Mouse (Mus musculus) embryonic facial prominence, embryonic 15.5 days (tissue): ENCODE data around the gene Atxn10. TPM values are rescaled to one million over a fixed set of nuclear protein-coding genes. Genes with fewer than 3 reads are reported as not detected.

Experiments
- ATAC-seq: fragments of 200-750 bp; cut with Nextera tagmentation; 2 replicates; pipeline ENCODE4 v1.8.0; 2017; ENCODE audit warnings: low read depth, moderate TSS enrichment; ENCODE audit not compliant: insufficient number of reproducible peaks, low FRiP score, low TSS enrichment
- H3K27ac ChIP-seq: fragments of 300-500 bp; sonication (generic); replicated peaks from 2 replicates; pipeline ENCODE4 v1.5.1; 2015; ENCODE audit warnings: mild to moderate bottlenecking, inconsistent platforms
- H3K27me3 ChIP-seq: fragments of 300-500 bp; sonication (generic); 2 replicates; pipeline ENCODE4 v1.6.1; 2015; ENCODE audit warnings: inconsistent platforms
- H3K36me3 ChIP-seq: fragments of 300-500 bp; sonication (generic); 2 replicates; pipeline ENCODE4 v1.6.1; 2015; ENCODE audit warnings: mild to moderate bottlenecking, inconsistent platforms
- H3K4me1 ChIP-seq: fragments of 300-500 bp; sonication (generic); 2 replicates; pipeline ENCODE4 v1.6.1; 2015; ENCODE audit warnings: inconsistent platforms
- H3K4me2 ChIP-seq: fragments of 300-500 bp; sonication (generic); replicated peaks from 2 replicates; pipeline ENCODE4 v1.6.1; 2015; ENCODE audit warnings: mild to moderate bottlenecking, inconsistent platforms
- H3K4me3 ChIP-seq: fragments of 300-500 bp; sonication (generic); replicated peaks from 2 replicates; pipeline ENCODE4 v1.5.1; 2015; ENCODE audit warnings: mild to moderate bottlenecking, inconsistent platforms
- H3K9ac ChIP-seq: fragments of 300-500 bp; sonication (generic); 2 replicates; pipeline ENCODE4 v1.6.1; 2015; ENCODE audit warnings: inconsistent platforms
- H3K9me3 ChIP-seq: fragments of 300-500 bp; sonication (generic); replicated peaks from 2 replicates; pipeline ENCODE4 v1.6.1; 2016; ENCODE audit warnings: inconsistent platforms
- WGBS: fragments of 180-500 bp; shearing (Covaris S2); methylation state at CpG from one replicate; pipeline ENCODE4 v1.1.7; 2015; 5-methylcytosine and 5-hydroxymethylcytosine counted together
- polyA plus RNA-seq: library from polyadenylated mRNA; unstranded; fragments of >200 nt; fragmentation: Nextera tagmentation; extraction: Ambion mirVana; gene quantifications from 2 replicates; pipeline ENCODE4 v1.2.1, GENCODE M21; 2015

The Atxn10 gene
- polyA plus RNA-seq, 1 experiment from 2014 or later, result 269 TPM

- Histone ChIP-seq H3K36me3 (peaks cover 44% of the 10 kb centered on the region), H3K4me3 (no peak overlapping the region), H3K27me3 (no peaks in the 10 kb centered on the region), H3K9me3 (no peaks in the 10 kb centered on the region), H3K4me1 (peaks cover 18% of the 10 kb centered on the region), H3K27ac (no peak overlapping the region), H3K4me2 (no peak overlapping the region), H3K9ac (no peak overlapping the region)
- ATAC-seq, result no peak
- WGBS, result 82% methylated on average over 4 of the region's 4 CpGs
Observed at GRCm38 (mm10) chr15:85359901-85360300, 23.9 kb downstream of the Atxn10 start.

DNA sequence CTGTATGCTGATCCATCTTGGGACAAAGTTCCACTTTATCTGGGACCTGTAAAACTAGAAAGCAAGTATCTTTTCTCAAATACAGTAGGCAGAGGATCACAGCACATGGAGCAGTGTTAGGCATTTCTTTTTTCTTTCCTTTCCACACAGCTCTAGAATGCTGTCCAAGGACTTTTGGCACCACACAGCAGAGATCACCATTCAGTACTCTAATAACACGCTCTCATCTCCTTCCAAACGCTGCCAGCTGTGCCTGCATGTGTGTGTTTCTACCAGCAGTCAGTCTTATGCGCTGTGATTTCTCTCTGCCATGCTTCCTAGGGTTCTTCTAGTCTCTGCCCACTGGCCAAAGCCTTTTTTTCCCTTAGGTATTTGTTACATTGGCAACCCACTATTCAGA lies 28.3 kb downstream of the Atxn10 start:
- WGBS, result 79% methylated on average over 3 of the region's 3 CpGs
- ATAC-seq, result no peak
- peaks cover 62% of the 10 kb centered on the region for H3K36me3 ChIP-seq

DNA sequence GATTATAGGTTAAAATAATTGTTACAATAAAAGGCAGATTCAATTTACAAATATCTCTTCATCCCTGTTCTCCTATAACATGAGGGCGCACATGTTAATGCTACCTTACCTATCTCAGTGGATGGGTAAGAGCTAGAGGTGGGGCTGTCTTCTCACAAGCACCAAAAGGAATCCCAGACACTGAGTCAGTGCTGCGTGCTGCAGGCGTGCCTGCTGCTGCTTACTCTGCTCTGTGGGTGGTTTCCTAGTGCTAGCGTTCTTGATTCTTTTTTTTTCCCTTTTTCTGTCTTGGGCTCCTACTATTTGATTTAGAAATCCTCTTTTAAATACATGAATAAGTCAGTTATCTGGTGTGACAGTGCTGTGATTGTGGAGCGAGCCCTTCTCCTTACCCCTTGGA lies 30.9 kb downstream of the Atxn10 start:
- 72% methylated on average over 5 of the region's 5 CpGs for WGBS
- no peak overlapping the region for H3K27ac ChIP-seq
- no peak overlapping the region for H3K4me3 ChIP-seq
- peaks cover 45% of the 10 kb centered on the region for H3K36me3 ChIP-seq
- no peaks in the 10 kb centered on the region for H3K4me1 ChIP-seq
- no peak overlapping the region for H3K9ac ChIP-seq
- H3K9me3 ChIP-seq, result no peaks in the 10 kb centered on the region
- no peaks in the 10 kb centered on the region for H3K27me3 ChIP-seq
- H3K4me2 ChIP-seq, result no peak overlapping the region
- ATAC-seq, result no peak

More for the DNA sequence above, 28.3 kb downstream of the Atxn10 start:
- Histone ChIP-seq H3K9me3 (no peaks in the 10 kb centered on the region), H3K27me3 (no peaks in the 10 kb centered on the region), H3K4me2 (no peak overlapping the region), H3K9ac (no peak overlapping the region), H3K4me1 (0 out of 2 replicates have a peak, but pooled peaks cover under 1% of the 10 kb centered on the region), H3K4me3 (no peak overlapping the region), H3K27ac (no peak overlapping the region)

GRCm38 (mm10) chr15:85369765-85370164 lies 33.7 kb downstream of the Atxn10 start:
- Histone ChIP-seq H3K4me2 (no peak overlapping the region), H3K9ac (no peak overlapping the region), H3K27me3 (no peaks in the 10 kb centered on the region), H3K4me1 (no peaks in the 10 kb centered on the region), H3K4me3 (no peak overlapping the region), H3K36me3 (peaks cover 19% of the 10 kb centered on the region), H3K27ac (no peak overlapping the region), H3K9me3 (no peaks in the 10 kb centered on the region)
- no peak for ATAC-seq
- whole genome bisulfite sequencing, result 44% methylated on average over 3 of the region's 3 CpGs

- Histone ChIP-seq H3K27ac (no peak overlapping the region), H3K9me3 (no peaks in the 10 kb centered on the region), H3K9ac (no peak overlapping the region), H3K4me3 (no peak overlapping the region), H3K27me3 (no peaks in the 10 kb centered on the region), H3K36me3 (peaks cover 23% of the 10 kb centered on the region), H3K4me2 (no peak overlapping the region), H3K4me1 (no peaks in the 10 kb centered on the region)
- ATAC-seq, result no peak
Observed at GRCm38 (mm10) chr15:85373125-85373524, 37.1 kb downstream of the Atxn10 start.

DNA sequence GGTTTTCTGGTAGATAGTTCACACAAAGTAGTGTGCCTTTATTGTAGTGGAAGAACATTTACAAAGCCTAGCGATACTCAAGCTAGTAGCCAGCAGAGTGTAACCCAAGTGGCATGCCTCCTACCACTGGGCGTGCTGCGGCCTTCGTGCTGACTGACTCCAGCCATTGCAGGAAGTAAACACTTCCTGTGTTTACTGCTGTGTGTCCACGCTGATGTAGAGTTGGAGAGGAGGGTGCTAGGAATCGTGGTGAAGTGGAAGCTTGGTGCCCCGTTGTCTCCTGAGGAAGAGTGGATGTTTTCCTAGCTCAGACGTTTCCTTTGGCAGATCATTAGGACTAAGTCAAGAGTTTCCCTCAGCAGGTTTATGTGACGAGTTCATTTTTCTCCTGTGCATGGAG lies 47.4 kb downstream of the Atxn10 start:
- Histone ChIP-seq H3K27ac (no peak overlapping the region), H3K4me2 (no peak overlapping the region), H3K36me3 (peaks cover 29% of the 10 kb centered on the region), H3K4me3 (no peak overlapping the region), H3K4me1 (no peaks in the 10 kb centered on the region), H3K27me3 (no peaks in the 10 kb centered on the region), H3K9me3 (no peaks in the 10 kb centered on the region), H3K9ac (no peak overlapping the region)
- ATAC-seq, result no peak
- 77% methylated on average over 9 of the region's 9 CpGs for WGBS

GRCm38 (mm10) chr15:85388696-85389095 lies 52.7 kb downstream of the Atxn10 start:
- Histone ChIP-seq H3K9ac (no peak overlapping the region), H3K9me3 (no peaks in the 10 kb centered on the region), H3K27ac (no peak overlapping the region), H3K27me3 (no peaks in the 10 kb centered on the region), H3K36me3 (peaks cover 23% of the 10 kb centered on the region), H3K4me1 (no peaks in the 10 kb centered on the region), H3K4me2 (no peak overlapping the region), H3K4me3 (no peak overlapping the region)
- WGBS, result 85% methylated on average over 3 of the region's 3 CpGs
- no peak for ATAC-seq

DNA sequence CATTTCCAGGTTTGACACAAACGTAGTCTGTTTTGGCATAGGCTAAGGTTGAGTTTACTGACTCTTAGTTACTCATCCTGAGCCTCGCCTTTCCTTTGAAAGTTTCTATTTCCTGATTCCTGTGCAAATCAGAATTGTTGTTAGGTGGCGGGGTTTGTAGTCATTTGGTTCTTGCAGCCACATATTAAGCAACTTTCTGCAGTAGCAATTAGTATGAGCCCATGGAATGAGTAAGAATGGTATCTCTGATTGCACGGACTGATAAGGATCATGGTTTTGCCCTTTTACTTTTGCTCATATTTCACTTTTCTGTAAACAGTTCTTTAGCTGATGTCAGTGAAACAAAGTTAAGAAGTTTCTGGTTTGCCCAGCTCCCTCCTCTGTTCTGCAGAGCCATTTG lies 53.9 kb downstream of the Atxn10 start:
- WGBS, result 68% methylated on average over 4 of the region's 4 CpGs
- Histone ChIP-seq H3K4me3 (no peak overlapping the region), H3K27ac (no peak overlapping the region), H3K9me3 (no peaks in the 10 kb centered on the region), H3K27me3 (no peaks in the 10 kb centered on the region), H3K9ac (no peak overlapping the region), H3K4me1 (no peaks in the 10 kb centered on the region), H3K36me3 (peaks cover 19% of the 10 kb centered on the region), H3K4me2 (no peak overlapping the region)
- ATAC-seq, result no peak

DNA sequence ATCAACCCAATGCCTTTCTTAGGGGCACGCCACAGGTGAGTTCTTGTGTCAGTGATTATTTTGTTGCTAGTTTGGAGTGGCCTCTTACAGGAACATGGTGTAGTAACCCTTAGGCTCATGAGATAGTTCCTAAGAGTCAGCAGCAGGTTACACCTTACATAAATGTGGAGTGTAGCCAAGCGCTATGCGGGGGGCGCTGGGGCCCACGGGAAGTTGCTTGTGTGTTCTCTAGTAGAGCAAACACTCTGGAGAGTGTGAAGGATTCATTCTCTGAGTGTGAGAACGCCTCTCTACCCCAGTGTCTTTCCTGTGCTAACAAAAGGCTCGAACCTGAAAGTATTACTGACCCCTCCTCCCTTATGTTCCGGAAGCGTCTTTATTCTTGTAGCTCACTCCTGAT lies 59.3 kb downstream of the Atxn10 start:
- 83% methylated on average over 9 of the region's 9 CpGs for WGBS
- no peaks in the 10 kb centered on the region for H3K4me1 ChIP-seq
- no peak overlapping the region for H3K9ac ChIP-seq
- no peak overlapping the region for H3K4me3 ChIP-seq
- no peak for ATAC-seq
- no peak overlapping the region for H3K4me2 ChIP-seq
- H3K36me3 ChIP-seq, result peaks cover 34% of the 10 kb centered on the region
- no peak overlapping the region for H3K27ac ChIP-seq
- H3K27me3 ChIP-seq, result no peaks in the 10 kb centered on the region
- no peaks in the 10 kb centered on the region for H3K9me3 ChIP-seq

- no peak overlapping the region for H3K9ac ChIP-seq
- H3K9me3 ChIP-seq, result no peaks in the 10 kb centered on the region
- WGBS, result 58% methylated on average over 7 of the region's 7 CpGs
- H3K36me3 ChIP-seq, result peaks cover 11% of the 10 kb centered on the region; the same call in 1 of the 2 replicates
- H3K4me3 ChIP-seq, result no peak overlapping the region
- H3K27me3 ChIP-seq, result no peaks in the 10 kb centered on the region
- no peak for ATAC-seq
- peaks cover 12% of the 10 kb centered on the region for H3K4me1 ChIP-seq
- H3K27ac ChIP-seq, result no peak overlapping the region
- H3K4me2 ChIP-seq, result no peak overlapping the region
Observed at GRCm38 (mm10) chr15:85401926-85402325, 65.9 kb downstream of the Atxn10 start.

- peaks cover 12% of the 10 kb centered on the region for H3K4me1 ChIP-seq
- H3K9me3 ChIP-seq, result no peaks in the 10 kb centered on the region
- no peaks in the 10 kb centered on the region for H3K27me3 ChIP-seq
- H3K27ac ChIP-seq, result no peak overlapping the region; the same call in 1 of the 2 replicates
- no peak overlapping the region for H3K9ac ChIP-seq
- 68% methylated on average over 4 of the region's 4 CpGs for WGBS
- no peak overlapping the region for H3K4me3 ChIP-seq
- ATAC-seq, result peak; percentile 39; the same call in 1 of the 2 replicates
- H3K36me3 ChIP-seq, result 0 out of 2 replicates have a peak, but pooled peaks cover 5% of the 10 kb centered on the region
- H3K4me2 ChIP-seq, result no peak overlapping the region
Observed at GRCm38 (mm10) chr15:85403256-85403731, 67.2 kb downstream of the Atxn10 start.

- 0 out of 2 replicates have a peak overlapping the region, but pooled peaks have one; percentile 7 for H3K27ac ChIP-seq
- no peak overlapping the region for H3K4me3 ChIP-seq
- peaks cover 12% of the 10 kb centered on the region for H3K4me1 ChIP-seq
- no peaks in the 10 kb centered on the region for H3K27me3 ChIP-seq
- no peaks in the 10 kb centered on the region for H3K9me3 ChIP-seq
- H3K36me3 ChIP-seq, result 0 out of 2 replicates have a peak, but pooled peaks cover 5% of the 10 kb centered on the region
- no peak for ATAC-seq
- H3K9ac ChIP-seq, result no peak overlapping the region
- WGBS, result 55% methylated on average over 4 of the region's 4 CpGs
- H3K4me2 ChIP-seq, result no peak overlapping the region
Observed at GRCm38 (mm10) chr15:85404739-85405138, 68.7 kb downstream of the Atxn10 start.
